In genomic region chr9:121632891-121633290, GRCm38 (mm10) we compare ENCODE assay signal across 32 mouse cellular contexts. TPM values are rescaled to one million over a fixed set of nuclear protein-coding genes. Genes with fewer than 3 reads are reported as not detected.
"Had no signal": no experiment of that assay in that cellular context is flagged by ENCODE, and none has a peak within 500 bp of the region (broad histone marks: within the 10 kb centered on the region; RNA-seq: fewer than 3 reads in every experiment).

No protein-coding gene starts in this region.

- H3K4me1 ChIP-seq: hindbrain, embryonic 13.5 days; hindbrain, embryonic 15.5 days; kidney, embryonic 15.5 days; limb, embryonic 13.5 days; liver, embryonic 12.5 days had no signal

- H3K36me3 ChIP-seq: heart, embryonic 10.5 days; heart, embryonic 12.5 days; hindbrain, embryonic 13.5 days; hindbrain, embryonic 15.5 days; kidney, embryonic 15.5 days; limb, embryonic 13.5 days; limb, embryonic 15.5 days; liver, embryonic 12.5 days had no signal

- H3K27me3 ChIP-seq: hindbrain, embryonic 15.5 days had no signal

- H3K27ac ChIP-seq: heart, embryonic 10.5 days; hindbrain, embryonic 13.5 days; hindbrain, embryonic 15.5 days; hindbrain, postnatal 0 days; kidney, embryonic 15.5 days; kidney, postnatal 0 days; limb, embryonic 13.5 days; limb, embryonic 15.5 days; liver, embryonic 12.5 days had no signal

- H3K4me3 ChIP-seq: heart, embryonic 10.5 days; heart, embryonic 12.5 days; hindbrain, embryonic 13.5 days; hindbrain, embryonic 15.5 days; kidney, embryonic 15.5 days; limb, embryonic 13.5 days; limb, embryonic 15.5 days; liver, embryonic 12.5 days had no signal

- H3K9me3 ChIP-seq: heart, embryonic 10.5 days; heart, embryonic 12.5 days; hindbrain, embryonic 13.5 days; hindbrain, embryonic 15.5 days; kidney, embryonic 15.5 days; limb, embryonic 13.5 days; limb, embryonic 15.5 days; liver, embryonic 12.5 days had no signal

- DNase-seq: forebrain, postnatal 0 days; gastrocnemius, postnatal 14 days; gastrocnemius, postnatal 36 days; heart, postnatal 10 days; heart, postnatal 36 days; kidney, adult 11 months; kidney, adult 2 months; kidney, adult 9 months; kidney, postnatal 14 days; kidney, postnatal 36 days; layer of hippocampus, adult 9-11 months; layer of hippocampus, postnatal 36 days; left cerebral cortex, postnatal 4 days had no signal

- ATAC-seq: forebrain, postnatal 0 days; hindbrain, postnatal 0 days; liver, embryonic 12.5 days had no signal

- H3K9ac ChIP-seq: forebrain, postnatal 0 days; heart, embryonic 12.5 days; hindbrain, embryonic 13.5 days; hindbrain, embryonic 15.5 days; kidney, embryonic 15.5 days; limb, embryonic 13.5 days; limb, embryonic 15.5 days; liver, embryonic 12.5 days had no signal

- H3K4me2 ChIP-seq: heart, embryonic 12.5 days; hindbrain, embryonic 13.5 days; hindbrain, embryonic 15.5 days; kidney, embryonic 15.5 days; limb, embryonic 13.5 days; limb, embryonic 15.5 days; liver, embryonic 12.5 days had no signal

RNA-seq across cellular contexts. Expression of gene Lyzl4, which starts 9.0 kb away (rescaled TPM):
- total RNA-seq: forebrain, postnatal 0 days; gastrocnemius, adult 8-10 months; gastrocnemius, postnatal 36 days; heart, adult 18-20 months; heart, adult 8-10 months; heart, postnatal 10 days; heart, postnatal 36 days; hematopoietic stem cell, adult 5-6 weeks; hindbrain, postnatal 0 days; liver, adult 2 months had no signal
- polyA plus RNA-seq: forebrain, postnatal 0 days; heart, embryonic 10.5 days; heart, embryonic 12.5 days; heart, embryonic 14.5 days; hindbrain, embryonic 11.5 days; hindbrain, embryonic 13.5 days; intestine, embryonic 14.5 days; kidney, embryonic 15.5 days; kidney, postnatal 0 days; limb, embryonic 11.5 days; liver, adult 2 months had no signal
